Mouse (Mus musculus): ENCODE results near the gene Rnf220.

- TF ChIP-seq CTCF (IDR thresholded peaks at IDR 0.05; ENCODE audit: extremely low read depth, insufficient read depth, low read length) = no peak
- TF ChIP-seq POLR2A (IDR thresholded peaks at IDR 0.05; ENCODE audit: extremely low read depth, insufficient read depth, low read length) = no peak
Measured at GRCm38 (mm10) chr4:117279253-117279642, 217.6 kb downstream of the Rnf220 start.

Data from cortical plate, adult 2 months (tissue).